Mouse (Mus musculus): Measurements from ENCODE around the gene Tfam. TPM values are rescaled to one million over a fixed set of nuclear protein-coding genes. Genes with fewer than 3 reads are reported as not detected.

The Tfam gene
- 33.2 TPM for polyA plus RNA-seq (2014; fragmentation: Illumina TruSeq; extraction: RNeasy Lipid Tissue Mini Kit (QIAGEN cat#74804); ENCODE audit: low read depth, low replicate concordance)

DNA sequence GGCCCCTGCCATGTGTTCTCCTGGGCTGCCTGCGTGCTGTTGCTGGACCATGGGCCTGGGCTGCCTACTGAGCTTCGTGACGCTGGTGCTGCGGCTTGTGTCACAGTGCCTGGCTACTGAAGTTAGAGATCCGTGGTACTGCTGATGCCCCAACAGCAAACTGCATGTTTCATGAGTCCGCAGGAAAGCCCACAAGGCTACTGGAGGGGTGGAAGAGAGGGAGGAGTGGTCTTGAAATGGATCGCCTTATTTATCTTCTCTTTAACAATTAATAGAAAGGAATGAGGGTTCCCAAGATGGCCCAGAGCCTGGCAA is at the start of gene Tfam:
Tfam (minus strand) TSS at position 41 of the 315 bp plus-strand sequence.

DNA sequence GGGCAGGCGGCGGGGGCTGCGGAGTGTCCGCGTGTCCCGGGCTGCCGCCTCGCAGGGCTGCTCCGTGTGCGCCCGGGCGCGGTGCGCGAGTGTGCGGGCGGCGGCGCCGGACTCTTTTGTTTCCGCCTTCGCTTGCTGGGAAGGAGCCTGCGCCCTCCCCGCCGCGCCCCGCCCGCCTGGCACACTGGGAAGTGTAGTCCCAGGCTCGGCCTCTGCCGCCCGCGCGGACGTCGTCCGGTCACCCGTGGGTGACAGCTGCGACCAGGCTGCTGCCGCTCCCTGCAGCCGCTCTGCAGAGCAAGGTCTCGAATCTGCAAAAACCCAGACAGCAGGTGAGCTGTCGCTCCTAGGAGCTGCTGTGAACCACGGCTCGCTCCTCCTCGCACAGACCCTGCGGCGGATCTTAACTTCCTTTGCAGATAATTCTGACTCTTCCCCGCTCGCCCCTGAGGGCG is 47.1 kb upstream of the Tfam start, which contains the start of gene Ube2d1:
Ube2d1 (minus strand) TSS at position 137 of the 455 bp plus-strand sequence.

Other genes starting within 250 kb of the Tfam start
- 21.5 TPM for gene Bicc1, start 78.6 kb downstream of the Tfam start, polyA plus RNA-seq (2014; fragmentation: Illumina TruSeq; extraction: RNeasy Lipid Tissue Mini Kit (QIAGEN cat#74804); ENCODE audit: low read depth, low replicate concordance)
- 24.4 TPM for gene Ube2d1, start 47.0 kb upstream of the Tfam start, polyA plus RNA-seq (2014; fragmentation: Illumina TruSeq; extraction: RNeasy Lipid Tissue Mini Kit (QIAGEN cat#74804); ENCODE audit: low read depth, low replicate concordance)
- gene Cisd1, start 106.7 kb upstream of the Tfam start, polyA plus RNA-seq (2014; fragmentation: Illumina TruSeq; extraction: RNeasy Lipid Tissue Mini Kit (QIAGEN cat#74804); ENCODE audit: low read depth, low replicate concordance): 77.0 TPM
- 13.1 TPM for gene Ipmk, start 109.5 kb upstream of the Tfam start, polyA plus RNA-seq (2014; fragmentation: Illumina TruSeq; extraction: RNeasy Lipid Tissue Mini Kit (QIAGEN cat#74804); ENCODE audit: low read depth, low replicate concordance)

Measured in adipose tissue, adult 10 weeks (tissue).